Mouse (Mus musculus): Measurements from ENCODE around the gene Sars2. TPM values are rescaled to one million over a fixed set of nuclear protein-coding genes. Genes with fewer than 3 reads are reported as not detected.

The Sars2 gene
- polyA plus RNA-seq, 1 experiment from 2014 or later, result 23.2 TPM

GRCm38 (mm10) chr7:28727649-28728340 lies 14.0 kb upstream of the Sars2 start:
- H3K27me3 ChIP-seq (replicated peaks), result no peaks in the 10 kb centered on the region
- 63% methylated on average over 10 of the region's 10 CpGs for WGBS
- H3K9me3 ChIP-seq (replicated peaks), result peaks cover 13% of the 10 kb centered on the region
- H3K36me3 ChIP-seq, result peaks cover 29% of the 10 kb centered on the region
- H3K4me3 ChIP-seq, result no peak overlapping the region
- no peak overlapping the region for H3K4me2 ChIP-seq
- H3K9ac ChIP-seq, result no peak overlapping the region
- H3K27ac ChIP-seq (ENCODE audit: poor library complexity, severe bottlenecking), result no peak overlapping the region
- ATAC-seq (ENCODE audit: insufficient number of reproducible peaks, low FRiP score), result no peak
- peaks cover 4% of the 10 kb centered on the region for H3K4me1 ChIP-seq (replicated peaks)

GRCm38 (mm10) chr7:28732341-28733142 lies 9.2 kb upstream of the Sars2 start:
- 2% methylated on average over 58 of the region's 58 CpGs for WGBS
- Histone ChIP-seq H3K27ac (ENCODE audit: poor library complexity, severe bottlenecking) (no peak overlapping the region), H3K9ac (peak overlapping the region; percentile 57), H3K4me1 (replicated peaks) (peaks cover 9% of the 10 kb centered on the region), H3K4me2 (peak overlapping the region; percentile 81), H3K9me3 (replicated peaks) (peaks cover 9% of the 10 kb centered on the region), H3K36me3 (peaks cover 34% of the 10 kb centered on the region), H3K4me3 (peak overlapping the region; percentile 51), H3K27me3 (replicated peaks) (no peaks in the 10 kb centered on the region)
- peak; percentile 88 for ATAC-seq (ENCODE audit: insufficient number of reproducible peaks, low FRiP score)

- H3K9ac ChIP-seq, result no peak overlapping the region
- no peak overlapping the region for H3K27ac ChIP-seq (ENCODE audit: poor library complexity, severe bottlenecking)
- H3K4me1 ChIP-seq (replicated peaks), result peaks cover 9% of the 10 kb centered on the region
- peaks cover 40% of the 10 kb centered on the region for H3K36me3 ChIP-seq
- 17% methylated on average over 11 of the region's 11 CpGs for WGBS
- peak overlapping the region; percentile 51 for H3K4me3 ChIP-seq
- H3K4me2 ChIP-seq, result peak overlapping the region; percentile 81
- no peaks in the 10 kb centered on the region for H3K27me3 ChIP-seq (replicated peaks)
- peaks cover 9% of the 10 kb centered on the region for H3K9me3 ChIP-seq (replicated peaks)
- ATAC-seq (ENCODE audit: insufficient number of reproducible peaks, low FRiP score), result no peak
Measured at GRCm38 (mm10) chr7:28733211-28733610, 8.6 kb upstream of the Sars2 start.

GRCm38 (mm10) chr7:28735701-28736100 lies 6.1 kb upstream of the Sars2 start:
- Histone ChIP-seq H3K27me3 (replicated peaks) (no peaks in the 10 kb centered on the region), H3K27ac (ENCODE audit: poor library complexity, severe bottlenecking) (no peak overlapping the region), H3K9me3 (replicated peaks) (peaks cover 8% of the 10 kb centered on the region), H3K4me3 (no peak overlapping the region), H3K36me3 (peaks cover 58% of the 10 kb centered on the region), H3K4me1 (replicated peaks) (peaks cover 9% of the 10 kb centered on the region), H3K9ac (no peak overlapping the region), H3K4me2 (no peak overlapping the region)
- 76% methylated on average over 6 of the region's 6 CpGs for WGBS
- ATAC-seq (ENCODE audit: insufficient number of reproducible peaks, low FRiP score), result no peak

GRCm38 (mm10) chr7:28739829-28740228 lies 2.0 kb upstream of the Sars2 start:
- H3K4me3 ChIP-seq, result no peak overlapping the region
- WGBS, result 94% methylated on average over 21 of the region's 21 CpGs
- no peaks in the 10 kb centered on the region for H3K27me3 ChIP-seq (replicated peaks)
- no peak overlapping the region for H3K27ac ChIP-seq (ENCODE audit: poor library complexity, severe bottlenecking)
- no peaks in the 10 kb centered on the region for H3K9me3 ChIP-seq (replicated peaks)
- peaks cover 52% of the 10 kb centered on the region for H3K36me3 ChIP-seq
- H3K4me1 ChIP-seq (replicated peaks), result peaks cover 14% of the 10 kb centered on the region
- H3K4me2 ChIP-seq, result no peak overlapping the region
- no peak overlapping the region for H3K9ac ChIP-seq
- no peak for ATAC-seq (ENCODE audit: insufficient number of reproducible peaks, low FRiP score)

GRCm38 (mm10) chr7:28740949-28741348 lies 843 bp upstream of the Sars2 start:
- H3K36me3 ChIP-seq, result peaks cover 57% of the 10 kb centered on the region
- WGBS, result 33% methylated on average over 9 of the region's 9 CpGs
- H3K27me3 ChIP-seq (replicated peaks), result no peaks in the 10 kb centered on the region
- peaks cover 14% of the 10 kb centered on the region for H3K4me1 ChIP-seq (replicated peaks)
- no peak for ATAC-seq (ENCODE audit: insufficient number of reproducible peaks, low FRiP score)
- H3K4me2 ChIP-seq, result peak overlapping the region; percentile 85
- H3K4me3 ChIP-seq, result peak overlapping the region; percentile 64
- peak overlapping the region; percentile 80 for H3K9ac ChIP-seq
- no peaks in the 10 kb centered on the region for H3K9me3 ChIP-seq (replicated peaks)
- H3K27ac ChIP-seq (ENCODE audit: poor library complexity, severe bottlenecking), result peak overlapping the region; percentile 55; the same call in 1 of the 2 replicates

GRCm38 (mm10) chr7:28741368-28741708 lies 454 bp upstream of the Sars2 start:
- Histone ChIP-seq H3K27me3 (replicated peaks) (no peaks in the 10 kb centered on the region), H3K4me3 (peak overlapping the region; percentile 64), H3K4me1 (replicated peaks) (peaks cover 14% of the 10 kb centered on the region), H3K9me3 (replicated peaks) (no peaks in the 10 kb centered on the region), H3K4me2 (peak overlapping the region; percentile 85), H3K27ac (ENCODE audit: poor library complexity, severe bottlenecking) (peak overlapping the region; percentile 55; the same call in 1 of the 2 replicates), H3K36me3 (peaks cover 57% of the 10 kb centered on the region), H3K9ac (peak overlapping the region; percentile 80)
- no peak for ATAC-seq (ENCODE audit: insufficient number of reproducible peaks, low FRiP score)
- under 1% methylated on average over 13 of the region's 13 CpGs for WGBS

- Histone ChIP-seq H3K9ac (no peak overlapping the region), H3K27me3 (replicated peaks) (no peaks in the 10 kb centered on the region), H3K4me3 (no peak overlapping the region), H3K27ac (ENCODE audit: poor library complexity, severe bottlenecking) (no peak overlapping the region), H3K9me3 (replicated peaks) (no peaks in the 10 kb centered on the region), H3K4me2 (no peak overlapping the region), H3K4me1 (replicated peaks) (no peaks in the 10 kb centered on the region), H3K36me3 (peaks cover 66% of the 10 kb centered on the region)
- WGBS, result 91% methylated on average over 7 of the region's 7 CpGs
- peak; percentile 34; the same call in 1 of the 2 replicates for ATAC-seq (ENCODE audit: insufficient number of reproducible peaks, low FRiP score)
Measured at GRCm38 (mm10) chr7:28749935-28750334, 8.1 kb downstream of the Sars2 start.

GRCm38 (mm10) chr7:28756079-28756478 lies 14.3 kb downstream of the Sars2 start, which contains the start of gene Ccer2:
TSS of gene Ccer2 (plus strand) at chr7:28756174.
- no peaks in the 10 kb centered on the region for H3K4me1 ChIP-seq (replicated peaks)
- H3K4me3 ChIP-seq, result no peak within 1 kb of the TSS
- ATAC-seq (ENCODE audit: insufficient number of reproducible peaks, low FRiP score), result 0 out of 2 replicates have a peak, but pooled peaks have one; percentile 13
- H3K27ac ChIP-seq (ENCODE audit: poor library complexity, severe bottlenecking), result no peak within 1 kb of the TSS
- H3K4me2 ChIP-seq, result peak within 1 kb of the TSS; percentile 11; the same call in 1 of the 2 replicates
- 2% methylated on average over 17 of the region's 17 CpGs for whole genome bisulfite sequencing
- no peak within 1 kb of the TSS for H3K9ac ChIP-seq
- H3K9me3 ChIP-seq (replicated peaks), result no peaks in the 10 kb centered on the region
- peaks cover 51% of the 10 kb centered on the region for H3K36me3 ChIP-seq
- peaks cover 29% of the 10 kb centered on the region for H3K27me3 ChIP-seq (replicated peaks)

- H3K36me3 ChIP-seq, result peaks cover 51% of the 10 kb centered on the region
- peaks cover 29% of the 10 kb centered on the region for H3K27me3 ChIP-seq (replicated peaks)
- H3K9ac ChIP-seq, result no peak overlapping the region
- no peak overlapping the region for H3K4me2 ChIP-seq
- H3K9me3 ChIP-seq (replicated peaks), result no peaks in the 10 kb centered on the region
- no peak for ATAC-seq (ENCODE audit: insufficient number of reproducible peaks, low FRiP score)
- no peak overlapping the region for H3K27ac ChIP-seq (ENCODE audit: poor library complexity, severe bottlenecking)
- WGBS, result 85% methylated on average over 13 of the region's 13 CpGs
- no peaks in the 10 kb centered on the region for H3K4me1 ChIP-seq (replicated peaks)
- no peak overlapping the region for H3K4me3 ChIP-seq
Measured at GRCm38 (mm10) chr7:28758623-28759022, 16.8 kb downstream of the Sars2 start.

- no peak overlapping the region for H3K27ac ChIP-seq (ENCODE audit: poor library complexity, severe bottlenecking)
- H3K36me3 ChIP-seq, result peaks cover 47% of the 10 kb centered on the region
- H3K9me3 ChIP-seq (replicated peaks), result no peaks in the 10 kb centered on the region
- H3K4me1 ChIP-seq (replicated peaks), result peaks cover 12% of the 10 kb centered on the region; the same call in 1 of the 2 replicates
- H3K4me2 ChIP-seq, result no peak overlapping the region
- WGBS, result 74% methylated on average over 9 of the region's 9 CpGs
- no peak overlapping the region for H3K4me3 ChIP-seq
- ATAC-seq (ENCODE audit: insufficient number of reproducible peaks, low FRiP score), result no peak
- no peak overlapping the region for H3K9ac ChIP-seq
- peaks cover 10% of the 10 kb centered on the region for H3K27me3 ChIP-seq (replicated peaks)
Measured at GRCm38 (mm10) chr7:28761907-28762306, 20.1 kb downstream of the Sars2 start.

All from heart, embryonic 12.5 days (tissue).